Mouse (Mus musculus) bone marrow macrophage, adult 2 months (primary cell): ENCODE measurements around the gene Atp6v1c2.

Source experiments
- CTCF ChIP-seq: IDR thresholded peaks from 2 replicates; pipeline ENCODE4 v1.5.1; 2012; ENCODE audit warnings: low read depth, mild to moderate bottlenecking, low read length, moderate library complexity
- POLR2A ChIP-seq: IDR thresholded peaks from 2 replicates; pipeline ENCODE4 v1.6.1; 2012; ENCODE audit warnings: mild to moderate bottlenecking, low read depth, low read length, borderline replicate concordance

GRCm38 (mm10) chr12:17273841-17274240 lies 55.3 kb downstream of the Atp6v1c2 start:
- TF ChIP-seq CTCF (no peak), POLR2A (no peak)
